Mouse (Mus musculus) midbrain, embryonic 12.5 days (tissue): Measurements from ENCODE around the gene Nr1h2. TPM values are rescaled to one million over a fixed set of nuclear protein-coding genes. Genes with fewer than 3 reads are reported as not detected.

Experiments
- ATAC-seq: fragments of 200-750 bp; cut with Nextera tagmentation; 2 replicates; pipeline ENCODE4 v1.8.0; 2017; ENCODE audit warnings: low read depth, moderate TSS enrichment, moderate library complexity; ENCODE audit not compliant: low FRiP score
- H3K27ac ChIP-seq: fragments of 300-500 bp; sonication (generic); replicated peaks from 2 replicates; pipeline ENCODE4 v1.5.1; 2016; ENCODE audit warnings: mild to moderate bottlenecking
- H3K27me3 ChIP-seq: fragments of 300-500 bp; sonication (generic); 2 replicates; pipeline ENCODE4 v1.6.1; 2016; ENCODE audit warnings: mild to moderate bottlenecking
- H3K36me3 ChIP-seq: fragments of 300-500 bp; sonication (generic); 2 replicates; pipeline ENCODE4 v1.6.1; 2016
- H3K4me1 ChIP-seq: fragments of 300-500 bp; sonication (generic); 2 replicates; pipeline ENCODE4 v1.6.1; 2016
- H3K4me2 ChIP-seq: fragments of 300-500 bp; sonication (generic); replicated peaks from 2 replicates; pipeline ENCODE4 v1.6.1; 2016; ENCODE audit warnings: mild to moderate bottlenecking, moderate library complexity
- H3K4me3 ChIP-seq: fragments of 300-500 bp; sonication (generic); 2 replicates; pipeline ENCODE4 v1.5.1; 2016; ENCODE audit warnings: mild to moderate bottlenecking
- H3K9ac ChIP-seq: fragments of 300-500 bp; sonication (generic); replicated peaks from 2 replicates; pipeline ENCODE4 v1.6.1; 2016; ENCODE audit warnings: mild to moderate bottlenecking, moderate library complexity
- H3K9me3 ChIP-seq: fragments of 300-500 bp; sonication (generic); 2 replicates; pipeline ENCODE4 v1.6.1; 2016; ENCODE audit warnings: mild to moderate bottlenecking
- WGBS: fragments of 180-500 bp; shearing (Covaris S2); methylation state at CpG from one replicate; pipeline ENCODE4 v1.1.7; 2016; 5-methylcytosine and 5-hydroxymethylcytosine counted together
- polyA plus RNA-seq: library from polyadenylated mRNA; unstranded; fragments of >200 nt; fragmentation: Nextera tagmentation; extraction: Ambion mirVana; gene quantifications from 2 replicates; pipeline ENCODE4 v1.2.1, GENCODE M21; 2016

Nr1h2 gene
- polyA plus RNA-seq, 1 experiment from 2014 or later: 80.3 TPM

DNA sequence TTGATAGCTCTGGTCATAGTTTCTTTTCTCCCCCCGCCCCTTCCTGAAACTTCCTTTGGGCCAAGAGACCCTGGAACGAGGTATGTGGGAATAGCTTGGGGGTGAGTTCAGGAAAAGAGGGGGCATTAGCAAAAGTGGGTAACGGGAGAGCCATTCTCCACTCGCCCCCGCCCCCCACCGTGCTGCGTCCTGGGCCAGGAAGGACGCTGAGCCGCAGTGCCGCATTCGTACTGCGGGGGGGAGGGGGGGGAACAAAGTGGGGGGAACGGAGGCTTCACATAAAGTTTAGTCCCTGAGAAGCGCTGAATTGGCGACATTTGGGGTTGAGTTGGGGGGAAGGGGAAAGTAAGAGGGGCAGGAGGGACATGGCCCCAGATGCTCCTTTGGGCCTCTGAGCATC lies 39.3 kb upstream of the Nr1h2 start:
- H3K4me1 ChIP-seq: peaks cover 58% of the 10 kb centered on the region
- H3K9ac ChIP-seq: no peak overlapping the region
- no peaks in the 10 kb centered on the region for H3K9me3 ChIP-seq
- peak overlapping the region; percentile 100 for H3K4me2 ChIP-seq
- WGBS: 3% methylated on average over 15 of the region's 15 CpGs
- H3K4me3 ChIP-seq: peak overlapping the region; percentile 72; the same call in 1 of the 2 replicates
- H3K27me3 ChIP-seq: peaks cover 52% of the 10 kb centered on the region
- H3K27ac ChIP-seq: no peak overlapping the region
- H3K36me3 ChIP-seq: no peaks in the 10 kb centered on the region
- ATAC-seq: no peak

- peaks cover 64% of the 10 kb centered on the region for H3K27me3 ChIP-seq
These were observed 37.8 kb upstream of the Nr1h2 start for GRCm38 (mm10) chr7:44591348-44592116.

GRCm38 (mm10) chr7:44590402-44591347 lies 36.9 kb upstream of the Nr1h2 start, which contains the start of gene Kcnc3:
Gene Kcnc3 (plus strand): TSS chr7:44590664.
- H3K36me3 ChIP-seq: no peaks in the 10 kb centered on the region
- peak within 1 kb of the TSS; percentile 72 for H3K4me3 ChIP-seq
- peak; percentile 86 for ATAC-seq
- H3K4me2 ChIP-seq: peak within 1 kb of the TSS; percentile 100
- WGBS: under 1% methylated on average over 79 of the region's 80 CpGs
- peak within 1 kb of the TSS; percentile 69 for H3K9ac ChIP-seq
- no peaks in the 10 kb centered on the region for H3K9me3 ChIP-seq
- H3K4me1 ChIP-seq: peaks cover 70% of the 10 kb centered on the region
- peak within 1 kb of the TSS; percentile 74 for H3K27ac ChIP-seq
- peaks cover 67% of the 10 kb centered on the region for H3K27me3 ChIP-seq

More at GRCm38 (mm10) chr7:44591348-44592116, 37.8 kb upstream of the Nr1h2 start:
- Histone ChIP-seq H3K27ac (peak overlapping the region; percentile 74; the same call in 1 of the 2 replicates), H3K9ac (peak overlapping the region; percentile 69), H3K4me2 (peak overlapping the region; percentile 100), H3K9me3 (no peaks in the 10 kb centered on the region), H3K4me1 (peaks cover 70% of the 10 kb centered on the region), H3K4me3 (peak overlapping the region; percentile 72), H3K36me3 (no peaks in the 10 kb centered on the region)
- ATAC-seq: no peak
- WGBS: under 1% methylated on average over 58 of the region's 60 CpGs

- WGBS: 2% methylated on average over 13 of the region's 13 CpGs
- Histone ChIP-seq H3K4me1 (peaks cover 70% of the 10 kb centered on the region), H3K9ac (no peak overlapping the region), H3K4me2 (peak overlapping the region; percentile 100), H3K27ac (peak overlapping the region; percentile 46), H3K27me3 (peaks cover 70% of the 10 kb centered on the region), H3K36me3 (no peaks in the 10 kb centered on the region), H3K9me3 (no peaks in the 10 kb centered on the region), H3K4me3 (peak overlapping the region; percentile 72)
- ATAC-seq: no peak
These were observed 36.2 kb upstream of the Nr1h2 start for GRCm38 (mm10) chr7:44589946-44590345.

GRCm38 (mm10) chr7:44589149-44589548 lies 35.4 kb upstream of the Nr1h2 start:
- Histone ChIP-seq H3K4me2 (peak overlapping the region; percentile 100), H3K9me3 (no peaks in the 10 kb centered on the region), H3K36me3 (no peaks in the 10 kb centered on the region), H3K9ac (peak overlapping the region; percentile 52; the same call in 1 of the 2 replicates), H3K27ac (peak overlapping the region; percentile 46; the same call in 1 of the 2 replicates), H3K4me1 (peaks cover 65% of the 10 kb centered on the region), H3K4me3 (peak overlapping the region; percentile 72), H3K27me3 (peaks cover 70% of the 10 kb centered on the region)
- WGBS: 0% methylated on average over 33 of the region's 33 CpGs
- peak; percentile 21; the same call in 1 of the 2 replicates for ATAC-seq

- Histone ChIP-seq H3K4me3 (peak overlapping the region; percentile 72), H3K27ac (no peak overlapping the region), H3K9me3 (no peaks in the 10 kb centered on the region), H3K27me3 (peaks cover 70% of the 10 kb centered on the region), H3K9ac (peak overlapping the region; percentile 52), H3K36me3 (no peaks in the 10 kb centered on the region), H3K4me1 (peaks cover 57% of the 10 kb centered on the region), H3K4me2 (peak overlapping the region; percentile 100)
- 10% methylated on average over 12 of the region's 12 CpGs for WGBS
- no peak for ATAC-seq
These were observed 34.6 kb upstream of the Nr1h2 start for GRCm38 (mm10) chr7:44588338-44588737.

DNA sequence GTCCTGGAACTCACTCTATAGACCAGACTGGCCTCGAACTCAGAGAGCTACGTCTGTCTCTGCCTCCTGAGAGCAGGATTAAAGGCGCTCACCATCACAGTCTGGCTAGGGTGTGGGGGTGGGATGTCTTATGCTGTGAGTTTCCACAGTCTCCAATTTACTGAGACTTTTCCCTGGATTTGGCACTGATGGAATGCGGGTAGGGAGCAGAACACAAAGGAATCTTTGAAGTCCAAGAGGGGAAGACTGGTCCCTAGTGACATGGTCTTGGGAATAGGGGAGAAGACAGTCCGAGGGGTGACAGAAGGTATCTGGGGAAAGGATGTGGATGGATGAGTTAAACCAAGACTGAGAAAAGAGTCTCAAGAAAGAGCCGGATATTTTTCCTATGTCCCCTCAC lies 33.9 kb upstream of the Nr1h2 start:
- Histone ChIP-seq H3K4me1 (peaks cover 51% of the 10 kb centered on the region), H3K9ac (no peak overlapping the region; the same call in 1 of the 2 replicates), H3K27ac (no peak overlapping the region), H3K36me3 (no peaks in the 10 kb centered on the region), H3K9me3 (no peaks in the 10 kb centered on the region), H3K27me3 (peaks cover 67% of the 10 kb centered on the region), H3K4me3 (peak overlapping the region; percentile 45), H3K4me2 (peak overlapping the region; percentile 100)
- no peak for ATAC-seq
- 37% methylated on average over 6 of the region's 6 CpGs for WGBS

DNA sequence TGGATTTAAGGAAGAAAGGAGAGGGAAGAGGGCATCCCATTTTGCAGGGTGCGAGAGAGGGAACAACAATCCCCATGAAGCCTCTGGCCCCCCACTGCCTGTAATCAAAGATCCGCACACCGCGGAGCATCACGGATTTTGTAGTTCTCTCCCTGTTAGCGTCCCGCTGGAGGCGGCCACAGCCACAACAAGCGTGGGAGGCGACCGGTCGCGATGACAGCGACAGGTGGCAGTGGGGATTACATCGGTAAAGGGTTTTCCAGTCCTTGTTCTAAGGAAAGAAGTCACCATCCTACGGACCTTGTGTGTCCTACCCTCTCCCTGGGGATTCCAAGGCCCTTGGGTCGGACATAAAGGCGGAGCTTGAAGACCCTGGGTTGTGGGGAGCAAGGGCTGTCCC lies 33.2 kb upstream of the Nr1h2 start:
- under 1% methylated on average over 18 of the region's 18 CpGs for WGBS
- no peaks in the 10 kb centered on the region for H3K36me3 ChIP-seq
- H3K4me3 ChIP-seq: peak overlapping the region; percentile 45
- peak overlapping the region; percentile 100 for H3K4me2 ChIP-seq
- H3K27me3 ChIP-seq: peaks cover 62% of the 10 kb centered on the region
- peaks cover 43% of the 10 kb centered on the region for H3K4me1 ChIP-seq
- no peak overlapping the region for H3K27ac ChIP-seq
- H3K9me3 ChIP-seq: no peaks in the 10 kb centered on the region
- peak overlapping the region; percentile 41; the same call in 1 of the 2 replicates for H3K9ac ChIP-seq
- ATAC-seq: peak; percentile 31; the same call in 1 of the 2 replicates

GRCm38 (mm10) chr7:44586518-44586917 lies 32.8 kb upstream of the Nr1h2 start:
- peak overlapping the region; percentile 100 for H3K4me2 ChIP-seq
- peak overlapping the region; percentile 45 for H3K4me3 ChIP-seq
- H3K27me3 ChIP-seq: peaks cover 58% of the 10 kb centered on the region
- 6% methylated on average over 19 of the region's 19 CpGs for WGBS
- H3K4me1 ChIP-seq: peaks cover 39% of the 10 kb centered on the region
- H3K36me3 ChIP-seq: no peaks in the 10 kb centered on the region
- H3K9ac ChIP-seq: peak overlapping the region; percentile 41
- H3K27ac ChIP-seq: no peak overlapping the region; the same call in 1 of the 2 replicates
- ATAC-seq: no peak
- H3K9me3 ChIP-seq: no peaks in the 10 kb centered on the region

DNA sequence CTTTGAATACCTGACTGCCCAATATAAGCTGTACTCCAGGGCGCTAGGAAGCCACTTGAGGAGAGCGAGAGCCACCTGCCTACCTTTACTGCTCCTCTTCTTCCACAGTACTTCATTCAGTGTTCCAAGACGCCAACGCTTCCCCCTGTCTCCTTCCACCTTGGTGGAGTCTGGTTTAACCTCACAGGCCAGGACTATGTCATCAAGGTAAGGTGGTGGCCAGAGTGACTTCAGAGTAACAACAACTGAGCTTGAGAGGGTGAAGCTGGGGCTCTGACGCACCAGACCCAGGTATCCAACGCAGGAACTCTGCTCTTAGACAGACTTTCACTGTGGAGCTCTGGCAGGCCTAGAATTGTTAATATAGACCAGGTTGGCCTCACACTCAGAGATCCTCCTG lies 31.9 kb upstream of the Nr1h2 start:
- Histone ChIP-seq H3K27ac (no peak overlapping the region), H3K4me1 (peaks cover 32% of the 10 kb centered on the region), H3K4me2 (no peak overlapping the region), H3K27me3 (peaks cover 50% of the 10 kb centered on the region), H3K9me3 (no peaks in the 10 kb centered on the region), H3K4me3 (no peak overlapping the region), H3K9ac (no peak overlapping the region), H3K36me3 (no peaks in the 10 kb centered on the region)
- ATAC-seq: no peak
- WGBS: 91% methylated on average over 6 of the region's 6 CpGs

DNA sequence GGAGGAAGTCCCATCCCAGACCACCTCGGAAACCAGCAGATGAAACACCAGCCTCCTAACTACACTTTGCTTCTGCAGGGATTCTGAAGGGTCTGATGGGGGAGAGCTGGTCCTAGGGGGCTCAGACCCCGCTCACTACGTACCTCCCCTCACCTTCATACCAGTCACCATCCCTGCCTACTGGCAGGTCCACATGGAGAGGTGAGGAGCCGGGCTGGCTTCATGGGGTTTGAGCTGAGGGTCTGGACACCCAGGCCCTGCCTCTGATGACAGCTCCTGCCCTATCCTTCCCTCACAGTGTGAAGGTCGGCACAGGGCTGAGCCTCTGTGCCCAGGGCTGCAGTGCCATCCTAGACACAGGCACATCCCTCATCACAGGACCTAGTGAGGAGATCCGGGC lies 31.2 kb upstream of the Nr1h2 start:
- no peaks in the 10 kb centered on the region for H3K9me3 ChIP-seq
- H3K27me3 ChIP-seq: peaks cover 46% of the 10 kb centered on the region
- no peak overlapping the region for H3K27ac ChIP-seq
- ATAC-seq: no peak
- no peaks in the 10 kb centered on the region for H3K36me3 ChIP-seq
- H3K4me2 ChIP-seq: no peak overlapping the region
- WGBS: 87% methylated on average over 6 of the region's 6 CpGs
- no peak overlapping the region for H3K4me3 ChIP-seq
- H3K4me1 ChIP-seq: peaks cover 30% of the 10 kb centered on the region
- H3K9ac ChIP-seq: no peak overlapping the region
